Mouse (Mus musculus) liver, postnatal 0 days (tissue): ENCODE data around the gene Majin.

Source experiments
- CTCF ChIP-seq: sonication (generic); IDR thresholded peaks from 2 replicates; pipeline ENCODE4 v1.5.1; 2016; ENCODE audit warnings: antibody characterized with exemption, low read depth
- EP300 ChIP-seq: IDR thresholded peaks from 2 replicates; pipeline ENCODE4 v1.6.1; 2016; ENCODE audit warnings: antibody characterized with exemption, low read depth, mild to moderate bottlenecking

DNA sequence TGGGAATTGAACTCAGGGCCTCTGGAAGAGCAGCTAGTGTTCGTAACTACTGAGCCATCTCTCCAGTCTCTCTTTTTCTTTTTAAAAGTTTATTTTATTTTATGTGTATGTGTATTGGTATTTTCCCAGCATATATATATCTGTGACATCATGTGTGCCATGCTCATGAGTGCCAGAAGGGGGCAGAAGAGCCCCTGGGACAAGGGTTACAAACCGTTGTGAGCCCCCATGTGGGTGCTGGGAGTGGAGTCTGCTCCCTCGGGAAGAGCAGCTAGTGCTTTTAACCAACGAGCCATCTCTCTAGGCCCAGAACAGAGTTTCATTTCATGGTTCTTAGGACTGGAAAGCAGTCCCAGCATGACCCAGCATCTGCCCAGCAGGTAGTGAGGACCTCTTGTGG lies 17.4 kb upstream of the Majin start:
- TF ChIP-seq CTCF, result peak; percentile 18; the same call in 1 of the 2 replicates
- TF ChIP-seq EP300, result no peak
